Mouse (Mus musculus) spleen, adult 2 months (tissue): ENCODE data around the gene Zfp553.

Experiments
- CTCF ChIP-seq: fragments of 200-500 bp; IDR thresholded peaks from 2 replicates; pipeline ENCODE4 v1.5.1; 2011; ENCODE audit warnings: mild to moderate bottlenecking, inconsistent platforms; ENCODE audit not compliant: insufficient read depth, insufficient read length, insufficient replicate concordance; ENCODE audit errors: extremely low read depth
- POLR2A ChIP-seq: fragments of 200-500 bp; IDR thresholded peaks from 2 replicates; pipeline ENCODE4 v1.6.1; 2011; ENCODE audit warnings: low read depth, low read length, inconsistent platforms

GRCm38 (mm10) chr7:127225147-127225995 lies 7.5 kb upstream of the Zfp553 start:
- no peak for TF ChIP-seq CTCF
- no peak for TF ChIP-seq POLR2A
